Mouse (Mus musculus) yolk sac, embryonic 10.5 days (tissue): Measurements from ENCODE around the gene Mgam.
A peak's percentile ranks its signal among the peaks of the same experiment; 100 is the strongest.
"Not testable (repeated sequence)": the region's sequence is repeated elsewhere in the genome, so short reads cannot be mapped to it uniquely, and the experiment has no call there.

ENCODE experiments used
- DNase-seq: peaks from one replicate; pipeline ENCODE4 v3.0.0-alpha.2; 2017; ENCODE audit warnings: low spot score

Gene Mgam

GRCm38 (mm10) chr6:40628406-40629000, at the start of gene Mgam:
Gene Mgam (plus strand): TSS chr6:40628831.
- no peak for DNase-seq

- no peak for DNase-seq
These were observed 44.3 kb upstream of the Mgam start for GRCm38 (mm10) chr6:40584336-40584735.

- no peak for DNase-seq
These were observed 43.0 kb upstream of the Mgam start, which contains the start of gene Clec5a for GRCm38 (mm10) chr6:40585645-40586044. Gene Clec5a (minus strand): TSS chr6:40585821.

GRCm38 (mm10) chr6:40588346-40588745, 40.3 kb upstream of the Mgam start:
- no peak for DNase-seq

GRCm38 (mm10) chr6:40594804-40595550, 33.7 kb upstream of the Mgam start:
- no peak for DNase-seq

- DNase-seq: not testable (repeated sequence)
These were observed 30.1 kb upstream of the Mgam start for GRCm38 (mm10) chr6:40598546-40598945.

GRCm38 (mm10) chr6:40607431-40607830, 21.2 kb upstream of the Mgam start:
- no peak for DNase-seq

GRCm38 (mm10) chr6:40610244-40610643, 18.4 kb upstream of the Mgam start:
- DNase-seq: no peak

- DNase-seq: no peak
These were observed 15.3 kb upstream of the Mgam start, which contains the start of gene Tas2r138 for GRCm38 (mm10) chr6:40613260-40613852. Gene Tas2r138 (minus strand): TSS chr6:40613310.

- DNase-seq: no peak
These were observed 10.7 kb upstream of the Mgam start for GRCm38 (mm10) chr6:40617965-40618364.

- DNase-seq: no peak
These were observed 2.5 kb upstream of the Mgam start for GRCm38 (mm10) chr6:40626111-40626510.

- peak; percentile 21 for DNase-seq
These were observed 6.0 kb downstream of the Mgam start for GRCm38 (mm10) chr6:40634640-40635071.

- no peak for DNase-seq
These were observed 6.9 kb downstream of the Mgam start for GRCm38 (mm10) chr6:40635559-40635958.

- DNase-seq: no peak
These were observed 9.1 kb downstream of the Mgam start for GRCm38 (mm10) chr6:40637755-40638154.

GRCm38 (mm10) chr6:40640710-40641538, 12.3 kb downstream of the Mgam start:
- no peak for DNase-seq

GRCm38 (mm10) chr6:40645701-40646100, 17.1 kb downstream of the Mgam start:
- no peak for DNase-seq

- DNase-seq: no peak
These were observed 22.3 kb downstream of the Mgam start for GRCm38 (mm10) chr6:40650953-40651352.

GRCm38 (mm10) chr6:40660930-40661329, 32.3 kb downstream of the Mgam start:
- DNase-seq: no peak

- peak; percentile 29 for DNase-seq
These were observed 60.5 kb downstream of the Mgam start for GRCm38 (mm10) chr6:40689180-40689579.

- not testable (repeated sequence) for DNase-seq
These were observed 63.4 kb downstream of the Mgam start for GRCm38 (mm10) chr6:40692007-40692406.

- DNase-seq: not testable (repeated sequence)
These were observed 84.9 kb downstream of the Mgam start for GRCm38 (mm10) chr6:40713494-40713893.

GRCm38 (mm10) chr6:40715705-40716104, 87.1 kb downstream of the Mgam start:
- no peak for DNase-seq
